Mouse (Mus musculus) hindbrain, embryonic 15.5 days (tissue): ENCODE data around the gene Pcid2. TPM values are rescaled to one million over a fixed set of nuclear protein-coding genes. Genes with fewer than 3 reads are reported as not detected.

ENCODE experiments used
- ATAC-seq: fragments of 200-750 bp; cut with Nextera tagmentation; 2 replicates; pipeline ENCODE4 v1.8.0; 2017; ENCODE audit warnings: low read depth, moderate number of reproducible peaks, moderate TSS enrichment; ENCODE audit not compliant: low FRiP score
- H3K27ac ChIP-seq: fragments of 300-500 bp; sonication (generic); replicated peaks from 2 replicates; pipeline ENCODE4 v1.5.1; 2015; ENCODE audit warnings: mild to moderate bottlenecking, inconsistent platforms
- H3K27me3 ChIP-seq: fragments of 300-500 bp; sonication (generic); 2 replicates; pipeline ENCODE4 v1.6.1; 2015; ENCODE audit warnings: control low read depth, inconsistent platforms
- H3K36me3 ChIP-seq: fragments of 300-500 bp; sonication (generic); 2 replicates; pipeline ENCODE4 v1.6.1; 2015; ENCODE audit warnings: control low read depth, inconsistent platforms
- H3K4me1 ChIP-seq: fragments of 300-500 bp; sonication (generic); replicated peaks from 2 replicates; pipeline ENCODE4 v1.6.1; 2015; ENCODE audit warnings: control low read depth, inconsistent platforms
- H3K4me2 ChIP-seq: fragments of 300-500 bp; sonication (generic); 2 replicates; pipeline ENCODE4 v1.6.1; 2015; ENCODE audit warnings: moderate library complexity, mild to moderate bottlenecking, inconsistent platforms
- H3K4me3 ChIP-seq: fragments of 300-500 bp; sonication (generic); 2 replicates; pipeline ENCODE4 v1.5.1; 2015; ENCODE audit warnings: mild to moderate bottlenecking, inconsistent platforms
- H3K9ac ChIP-seq: fragments of 300-500 bp; sonication (generic); 2 replicates; pipeline ENCODE4 v1.6.1; 2015; ENCODE audit warnings: inconsistent platforms
- H3K9me3 ChIP-seq: fragments of 300-500 bp; sonication (generic); 2 replicates; pipeline ENCODE4 v1.6.1; 2016; ENCODE audit warnings: control low read depth, inconsistent platforms
- WGBS: fragments of 180-500 bp; shearing (Covaris S2); methylation state at CpG from one replicate; pipeline ENCODE4 v1.1.7; 2015; 5-methylcytosine and 5-hydroxymethylcytosine counted together
- polyA plus RNA-seq: library from polyadenylated mRNA; unstranded; fragments of >200 nt; fragmentation: Nextera tagmentation; extraction: Ambion mirVana; gene quantifications from 2 replicates; pipeline ENCODE4 v1.2.1, GENCODE M21; 2015

Pcid2 gene
- polyA plus RNA-seq, 1 experiment from 2014 or later: 40.4 TPM

- H3K4me2 ChIP-seq: no peak overlapping the region
- H3K36me3 ChIP-seq: peaks cover 47% of the 10 kb centered on the region
- ATAC-seq: no peak
- H3K9ac ChIP-seq: no peak overlapping the region
- no peaks in the 10 kb centered on the region for H3K4me1 ChIP-seq
- no peaks in the 10 kb centered on the region for H3K27me3 ChIP-seq
- H3K27ac ChIP-seq: no peak overlapping the region
- no peaks in the 10 kb centered on the region for H3K9me3 ChIP-seq
- no peak overlapping the region for H3K4me3 ChIP-seq
- WGBS: 97% methylated on average over 11 of the region's 11 CpGs
These were observed 32.0 kb downstream of the Pcid2 start for GRCm38 (mm10) chr8:13073255-13073654.

- Histone ChIP-seq H3K4me1 (no peaks in the 10 kb centered on the region), H3K36me3 (no peaks in the 10 kb centered on the region), H3K27me3 (no peaks in the 10 kb centered on the region), H3K9ac (no peak overlapping the region), H3K9me3 (no peaks in the 10 kb centered on the region), H3K4me2 (no peak overlapping the region), H3K27ac (no peak overlapping the region), H3K4me3 (no peak overlapping the region)
- 82% methylated on average over 16 of the region's 16 CpGs for WGBS
- ATAC-seq: no peak
These were observed 42.1 kb downstream of the Pcid2 start for GRCm38 (mm10) chr8:13063112-13063511.

- H3K36me3 ChIP-seq: no peaks in the 10 kb centered on the region
- H3K9me3 ChIP-seq: no peaks in the 10 kb centered on the region
- no peak within 1 kb of the TSS for H3K4me3 ChIP-seq
- WGBS: 80% methylated on average over 17 of the region's 17 CpGs
- no peak within 1 kb of the TSS for H3K9ac ChIP-seq
- no peak within 1 kb of the TSS for H3K4me2 ChIP-seq
- no peak for ATAC-seq
- H3K4me1 ChIP-seq: no peaks in the 10 kb centered on the region
- no peaks in the 10 kb centered on the region for H3K27me3 ChIP-seq
- no peak within 1 kb of the TSS for H3K27ac ChIP-seq
These were observed 44.7 kb downstream of the Pcid2 start, which contains the start of gene Proz for GRCm38 (mm10) chr8:13060441-13061150. Gene Proz, plus strand, starts transcription at chr8:13060914.

GRCm38 (mm10) chr8:13057351-13057750 lies 47.9 kb downstream of the Pcid2 start:
- H3K4me2 ChIP-seq: no peak overlapping the region
- H3K36me3 ChIP-seq: no peaks in the 10 kb centered on the region
- no peaks in the 10 kb centered on the region for H3K27me3 ChIP-seq
- H3K9me3 ChIP-seq: no peaks in the 10 kb centered on the region
- ATAC-seq: no peak
- no peak overlapping the region for H3K9ac ChIP-seq
- H3K4me1 ChIP-seq: no peaks in the 10 kb centered on the region
- WGBS: 85% methylated on average over 4 of the region's 4 CpGs
- no peak overlapping the region for H3K4me3 ChIP-seq
- no peak overlapping the region for H3K27ac ChIP-seq

GRCm38 (mm10) chr8:13050550-13050949 lies 54.7 kb downstream of the Pcid2 start:
- H3K27ac ChIP-seq: no peak overlapping the region
- H3K4me2 ChIP-seq: no peak overlapping the region
- no peak overlapping the region for H3K9ac ChIP-seq
- H3K36me3 ChIP-seq: no peaks in the 10 kb centered on the region
- WGBS: 75% methylated on average over 10 of the region's 10 CpGs
- no peaks in the 10 kb centered on the region for H3K4me1 ChIP-seq
- H3K27me3 ChIP-seq: no peaks in the 10 kb centered on the region
- ATAC-seq: no peak
- no peak overlapping the region for H3K4me3 ChIP-seq
- H3K9me3 ChIP-seq: no peaks in the 10 kb centered on the region

GRCm38 (mm10) chr8:13047652-13048051 lies 57.6 kb downstream of the Pcid2 start:
- no peak overlapping the region for H3K4me2 ChIP-seq
- no peaks in the 10 kb centered on the region for H3K4me1 ChIP-seq
- no peak overlapping the region for H3K27ac ChIP-seq
- H3K4me3 ChIP-seq: no peak overlapping the region
- no peak for ATAC-seq
- WGBS: 66% methylated on average over 5 of the region's 5 CpGs
- no peaks in the 10 kb centered on the region for H3K36me3 ChIP-seq
- H3K9ac ChIP-seq: no peak overlapping the region
- no peaks in the 10 kb centered on the region for H3K27me3 ChIP-seq
- no peaks in the 10 kb centered on the region for H3K9me3 ChIP-seq

GRCm38 (mm10) chr8:13041459-13041858 lies 63.8 kb downstream of the Pcid2 start:
- H3K4me1 ChIP-seq: no peaks in the 10 kb centered on the region
- ATAC-seq: no peak
- no peaks in the 10 kb centered on the region for H3K27me3 ChIP-seq
- H3K4me2 ChIP-seq: no peak overlapping the region
- WGBS: 85% methylated on average over 4 of the region's 4 CpGs
- no peaks in the 10 kb centered on the region for H3K9me3 ChIP-seq
- no peak overlapping the region for H3K4me3 ChIP-seq
- H3K27ac ChIP-seq: no peak overlapping the region
- H3K9ac ChIP-seq: no peak overlapping the region
- H3K36me3 ChIP-seq: no peaks in the 10 kb centered on the region

GRCm38 (mm10) chr8:13039054-13039453 lies 66.2 kb downstream of the Pcid2 start:
- Histone ChIP-seq H3K4me3 (no peak overlapping the region), H3K9me3 (no peaks in the 10 kb centered on the region), H3K27ac (no peak overlapping the region), H3K27me3 (no peaks in the 10 kb centered on the region), H3K9ac (no peak overlapping the region), H3K4me1 (no peaks in the 10 kb centered on the region), H3K36me3 (no peaks in the 10 kb centered on the region), H3K4me2 (no peak overlapping the region)
- WGBS: 80% methylated on average over 6 of the region's 6 CpGs
- no peak for ATAC-seq

GRCm38 (mm10) chr8:13037569-13037968 lies 67.7 kb downstream of the Pcid2 start:
- Histone ChIP-seq H3K27me3 (no peaks in the 10 kb centered on the region), H3K4me3 (no peak overlapping the region), H3K36me3 (no peaks in the 10 kb centered on the region), H3K9me3 (no peaks in the 10 kb centered on the region), H3K4me1 (no peaks in the 10 kb centered on the region), H3K4me2 (no peak overlapping the region), H3K9ac (no peak overlapping the region), H3K27ac (no peak overlapping the region)
- 43% methylated on average over 5 of the region's 5 CpGs for WGBS
- ATAC-seq: no peak

- no peak within 1 kb of the TSS for H3K4me2 ChIP-seq
- H3K4me1 ChIP-seq: no peaks in the 10 kb centered on the region
- H3K9ac ChIP-seq: no peak within 1 kb of the TSS
- no peaks in the 10 kb centered on the region for H3K9me3 ChIP-seq
- H3K36me3 ChIP-seq: no peaks in the 10 kb centered on the region
- WGBS: 79% methylated on average over 7 of the region's 7 CpGs
- ATAC-seq: no peak
- no peak within 1 kb of the TSS for H3K27ac ChIP-seq
- H3K4me3 ChIP-seq: no peak within 1 kb of the TSS
- H3K27me3 ChIP-seq: no peaks in the 10 kb centered on the region
These were observed 68.2 kb downstream of the Pcid2 start, which contains the start of gene F10 for GRCm38 (mm10) chr8:13037015-13037414. Gene F10, plus strand, starts transcription at chr8:13037308.

GRCm38 (mm10) chr8:13036346-13036812 lies 68.9 kb downstream of the Pcid2 start:
- ATAC-seq: no peak

GRCm38 (mm10) chr8:13028482-13028881 lies 76.8 kb downstream of the Pcid2 start:
- H3K27ac ChIP-seq: no peak overlapping the region
- H3K36me3 ChIP-seq: no peaks in the 10 kb centered on the region
- H3K27me3 ChIP-seq: no peaks in the 10 kb centered on the region
- H3K4me2 ChIP-seq: no peak overlapping the region
- no peak overlapping the region for H3K9ac ChIP-seq
- no peak for ATAC-seq
- no peaks in the 10 kb centered on the region for H3K9me3 ChIP-seq
- 85% methylated on average over 5 of the region's 5 CpGs for WGBS
- H3K4me3 ChIP-seq: no peak overlapping the region
- no peaks in the 10 kb centered on the region for H3K4me1 ChIP-seq

More at GRCm38 (mm10) chr8:13036346-13036812, 68.9 kb downstream of the Pcid2 start:
- Histone ChIP-seq H3K27me3 (no peaks in the 10 kb centered on the region), H3K27ac (no peak overlapping the region), H3K9ac (no peak overlapping the region), H3K9me3 (no peaks in the 10 kb centered on the region), H3K4me2 (no peak overlapping the region), H3K4me3 (no peak overlapping the region), H3K4me1 (no peaks in the 10 kb centered on the region), H3K36me3 (no peaks in the 10 kb centered on the region)
- 89% methylated on average over 10 of the region's 10 CpGs for WGBS

GRCm38 (mm10) chr8:13027615-13028014 lies 77.6 kb downstream of the Pcid2 start:
- no peaks in the 10 kb centered on the region for H3K27me3 ChIP-seq
- H3K9me3 ChIP-seq: no peaks in the 10 kb centered on the region
- 86% methylated on average over 5 of the region's 5 CpGs for WGBS
- H3K27ac ChIP-seq: no peak overlapping the region
- no peak overlapping the region for H3K4me2 ChIP-seq
- no peak for ATAC-seq
- no peaks in the 10 kb centered on the region for H3K36me3 ChIP-seq
- no peaks in the 10 kb centered on the region for H3K4me1 ChIP-seq
- no peak overlapping the region for H3K9ac ChIP-seq
- H3K4me3 ChIP-seq: no peak overlapping the region
